Mouse (Mus musculus): ENCODE results near the gene 1700019A02Rik.

DNA sequence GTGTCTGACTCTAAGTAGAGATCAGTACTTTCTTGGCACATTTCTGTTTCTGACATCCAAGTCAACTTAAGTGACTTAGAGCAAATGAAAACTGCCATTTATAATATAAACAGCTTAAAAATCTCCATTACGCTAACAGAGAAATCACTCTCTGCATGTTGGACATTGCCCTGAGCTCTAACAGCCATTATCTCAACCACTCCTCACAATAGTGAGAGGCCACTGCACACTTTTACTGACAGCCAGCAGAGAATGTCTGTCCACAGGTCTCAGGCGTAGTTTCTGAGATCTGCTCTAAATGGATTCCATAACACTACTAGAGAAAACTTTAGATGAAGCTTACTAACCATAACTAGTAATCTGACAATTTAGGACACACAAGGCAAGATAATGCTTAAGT is 16.5 kb upstream of the 1700019A02Rik start:
- TF ChIP-seq CTCF (IDR thresholded peaks at IDR 0.05; ENCODE audit: extremely low read depth, insufficient read depth, low read length), result no peak
- no peak for TF ChIP-seq POLR2A (IDR thresholded peaks at IDR 0.05; ENCODE audit: extremely low read depth, insufficient read depth, low read length)
